Mouse (Mus musculus) stomach, embryonic 16.5 days (tissue): ENCODE data around the gene P3h3. TPM values are rescaled to one million over a fixed set of nuclear protein-coding genes. Genes with fewer than 3 reads are reported as not detected.
A peak's percentile ranks its signal among the peaks of the same experiment; 100 is the strongest.

ENCODE experiments used
- ATAC-seq: fragments of 200-750 bp; cut with Nextera tagmentation; 2 replicates; pipeline ENCODE4 v1.8.0; 2017; ENCODE audit warnings: moderate number of reproducible peaks, moderate TSS enrichment; ENCODE audit not compliant: insufficient read depth, low FRiP score
- H3K27ac ChIP-seq: fragments of 300-500 bp; sonication (generic); 2 replicates; pipeline ENCODE4 v1.5.1; 2014; ENCODE audit warnings: low read length
- H3K27me3 ChIP-seq: fragments of 300-500 bp; sonication (generic); 2 replicates; pipeline ENCODE4 v1.6.1; 2014; ENCODE audit warnings: low read length, control low read depth, mixed read lengths; ENCODE audit not compliant: control insufficient read depth, insufficient read depth
- H3K36me3 ChIP-seq: fragments of 300-500 bp; sonication (generic); 2 replicates; pipeline ENCODE4 v1.6.1; 2014; ENCODE audit warnings: low read length; ENCODE audit not compliant: control insufficient read depth, insufficient read depth
- H3K4me1 ChIP-seq: fragments of 300-500 bp; sonication (generic); 2 replicates; pipeline ENCODE4 v1.6.1; 2014; ENCODE audit warnings: low read length, control low read depth, mixed read lengths; ENCODE audit not compliant: control insufficient read depth, insufficient read depth
- H3K4me2 ChIP-seq: fragments of 300-500 bp; sonication (generic); 2 replicates; pipeline ENCODE4 v1.6.1; 2014; ENCODE audit warnings: low read depth, low read length, mixed read lengths
- H3K4me3 ChIP-seq: fragments of 300-500 bp; sonication (generic); replicated peaks from 2 replicates; pipeline ENCODE4 v1.5.1; 2014; ENCODE audit warnings: mild to moderate bottlenecking, low read length
- H3K9ac ChIP-seq: fragments of 300-500 bp; sonication (generic); 2 replicates; pipeline ENCODE4 v1.6.1; 2014; ENCODE audit warnings: low read length
- H3K9me3 ChIP-seq: fragments of 300-500 bp; sonication (generic); replicated peaks from 2 replicates; pipeline ENCODE4 v1.6.1; 2016; ENCODE audit warnings: low read length, control low read depth; ENCODE audit not compliant: control insufficient read depth
- WGBS: fragments of 180-500 bp; shearing (Covaris S2); extraction: QIAGEN DNeasy Blood & Tissue Kit; methylation state at CpG from one replicate; pipeline ENCODE4 v1.1.7; 2014; 5-methylcytosine and 5-hydroxymethylcytosine counted together
- polyA plus RNA-seq: library from polyadenylated mRNA; unstranded; fragments of >200 nt; fragmentation: Nextera tagmentation; extraction: Ambion mirVana; gene quantifications from 2 replicates; pipeline ENCODE4 v1.2.1, GENCODE M21; 2015

P3h3 gene
- polyA plus RNA-seq, 1 experiment from 2014 or later: 9.9 TPM

GRCm38 (mm10) chr6:124861266-124861665, 3.7 kb upstream of the P3h3 start:
- Histone ChIP-seq H3K9ac (no peak overlapping the region), H3K4me2 (no peak overlapping the region), H3K27me3 (peaks cover 12% of the 10 kb centered on the region; the same call in 1 of the 2 replicates), H3K27ac (no peak overlapping the region), H3K9me3 (no peaks in the 10 kb centered on the region), H3K36me3 (no peaks in the 10 kb centered on the region), H3K4me1 (peaks cover 17% of the 10 kb centered on the region), H3K4me3 (no peak overlapping the region)
- ATAC-seq: no peak
- 79% methylated on average over 19 of the region's 19 CpGs for WGBS

GRCm38 (mm10) chr6:124860511-124860910, 3.0 kb upstream of the P3h3 start:
- no peak overlapping the region for H3K4me2 ChIP-seq

GRCm38 (mm10) chr6:124859725-124860124, 2.2 kb upstream of the P3h3 start:
- Histone ChIP-seq H3K9me3 (no peaks in the 10 kb centered on the region), H3K4me1 (peaks cover 24% of the 10 kb centered on the region), H3K27ac (no peak overlapping the region), H3K4me2 (no peak overlapping the region), H3K36me3 (no peaks in the 10 kb centered on the region), H3K9ac (peak overlapping the region; percentile 51; the same call in 1 of the 2 replicates), H3K4me3 (no peak overlapping the region), H3K27me3 (peaks cover 8% of the 10 kb centered on the region; the same call in 1 of the 2 replicates)
- 5% methylated on average over 12 of the region's 12 CpGs for WGBS
- ATAC-seq: no peak

More at GRCm38 (mm10) chr6:124860511-124860910, 3.0 kb upstream of the P3h3 start:
- ATAC-seq: no peak
- 84% methylated on average over 9 of the region's 9 CpGs for WGBS
- Histone ChIP-seq H3K9me3 (no peaks in the 10 kb centered on the region), H3K9ac (no peak overlapping the region), H3K27me3 (peaks cover 12% of the 10 kb centered on the region; the same call in 1 of the 2 replicates), H3K4me1 (peaks cover 24% of the 10 kb centered on the region), H3K4me3 (no peak overlapping the region), H3K36me3 (no peaks in the 10 kb centered on the region), H3K27ac (no peak overlapping the region)

- Histone ChIP-seq H3K36me3 (no peaks in the 10 kb centered on the region), H3K4me1 (peaks cover 19% of the 10 kb centered on the region), H3K4me2 (peak overlapping the region; percentile 81), H3K9me3 (no peaks in the 10 kb centered on the region), H3K9ac (peak overlapping the region; percentile 94; the same call in 1 of the 2 replicates), H3K27ac (no peak overlapping the region), H3K27me3 (peaks cover 8% of the 10 kb centered on the region; the same call in 1 of the 2 replicates), H3K4me3 (no peak overlapping the region)
- WGBS: 72% methylated on average over 27 of the region's 28 CpGs
- ATAC-seq: no peak
Measured at GRCm38 (mm10) chr6:124858561-124859318, 1.2 kb upstream of the P3h3 start.

- Histone ChIP-seq H3K9me3 (no peaks in the 10 kb centered on the region), H3K9ac (peak overlapping the region; percentile 94), H3K4me1 (peaks cover 18% of the 10 kb centered on the region), H3K4me3 (peak overlapping the region; percentile 77), H3K4me2 (peak overlapping the region; percentile 81), H3K36me3 (no peaks in the 10 kb centered on the region), H3K27ac (peak overlapping the region; percentile 60), H3K27me3 (peaks cover 8% of the 10 kb centered on the region; the same call in 1 of the 2 replicates)
- ATAC-seq: no peak
- 22% methylated on average over 26 of the region's 26 CpGs for WGBS
Measured at GRCm38 (mm10) chr6:124857840-124858530, 433 bp upstream of the P3h3 start.

- peak overlapping the region; percentile 81 for H3K4me2 ChIP-seq
- H3K27ac ChIP-seq: peak overlapping the region; percentile 95
- H3K36me3 ChIP-seq: no peaks in the 10 kb centered on the region
- H3K4me3 ChIP-seq: peak overlapping the region; percentile 77
- peak overlapping the region; percentile 94; the same call in 1 of the 2 replicates for H3K9ac ChIP-seq
- H3K27me3 ChIP-seq: peaks cover 8% of the 10 kb centered on the region; the same call in 1 of the 2 replicates
- H3K4me1 ChIP-seq: peaks cover 18% of the 10 kb centered on the region
- ATAC-seq: peak; percentile 48; the same call in 1 of the 2 replicates
- 10% methylated on average over 14 of the region's 14 CpGs for WGBS
- no peaks in the 10 kb centered on the region for H3K9me3 ChIP-seq
Measured at GRCm38 (mm10) chr6:124856321-124856720, 1.2 kb downstream of the P3h3 start.

- Histone ChIP-seq H3K4me2 (no peak overlapping the region), H3K27me3 (peaks cover 8% of the 10 kb centered on the region; the same call in 1 of the 2 replicates), H3K9ac (no peak overlapping the region; the same call in 1 of the 2 replicates), H3K27ac (no peak overlapping the region), H3K4me1 (peaks cover 18% of the 10 kb centered on the region), H3K4me3 (no peak overlapping the region), H3K9me3 (no peaks in the 10 kb centered on the region), H3K36me3 (no peaks in the 10 kb centered on the region)
- ATAC-seq: no peak
- 68% methylated on average over 12 of the region's 12 CpGs for WGBS
Measured at GRCm38 (mm10) chr6:124854647-124855046, 2.9 kb downstream of the P3h3 start.

- Histone ChIP-seq H3K4me2 (no peak overlapping the region), H3K27ac (no peak overlapping the region), H3K27me3 (no peaks in the 10 kb centered on the region), H3K36me3 (no peaks in the 10 kb centered on the region), H3K4me3 (no peak overlapping the region), H3K9ac (no peak overlapping the region), H3K4me1 (no peaks in the 10 kb centered on the region; the same call in 1 of the 2 replicates), H3K9me3 (no peaks in the 10 kb centered on the region)
- no peak for ATAC-seq
- WGBS: 54% methylated on average over 8 of the region's 8 CpGs
Measured at GRCm38 (mm10) chr6:124850535-124850934, 7.0 kb downstream of the P3h3 start.

- Histone ChIP-seq H3K4me3 (no peak overlapping the region), H3K9ac (peak overlapping the region; percentile 35; the same call in 1 of the 2 replicates), H3K27ac (no peak overlapping the region), H3K27me3 (no peaks in the 10 kb centered on the region), H3K4me1 (no peaks in the 10 kb centered on the region), H3K36me3 (0 out of 2 replicates have a peak, but pooled peaks cover 6% of the 10 kb centered on the region), H3K4me2 (no peak overlapping the region), H3K9me3 (no peaks in the 10 kb centered on the region)
- WGBS: 10% methylated on average over 9 of the region's 9 CpGs
- peak; percentile 66; the same call in 1 of the 2 replicates for ATAC-seq
Measured at GRCm38 (mm10) chr6:124847305-124847704, 10.2 kb downstream of the P3h3 start.
